Mouse (Mus musculus): ENCODE results near the gene Atad2b.
"Not testable (repeated sequence)": the region's sequence is repeated elsewhere in the genome, so short reads cannot be mapped to it uniquely, and the experiment has no call there.

Gene Atad2b

GRCm38 (mm10) chr12:4911716-4912115 is 5.4 kb upstream of the Atad2b start:
- DNase-seq, result peak in 1 of 2 experiments; percentile 15

GRCm38 (mm10) chr12:4914441-4914840 is 2.7 kb upstream of the Atad2b start:
- no peak for DNase-seq

GRCm38 (mm10) chr12:4914944-4915343 is 2.2 kb upstream of the Atad2b start:
- no peak for DNase-seq

- DNase-seq, result peak; percentile 68 to 80
Observed at GRCm38 (mm10) chr12:4917805-4918591, 845 bp downstream of the Atad2b start.

- no peak for DNase-seq
Observed at GRCm38 (mm10) chr12:4928197-4928596, 11.0 kb downstream of the Atad2b start.

GRCm38 (mm10) chr12:4930820-4931548 is 13.8 kb downstream of the Atad2b start:
- no peak for DNase-seq

GRCm38 (mm10) chr12:4952272-4952671 is 35.1 kb downstream of the Atad2b start:
- DNase-seq, result no peak

GRCm38 (mm10) chr12:4953156-4953555 is 36.0 kb downstream of the Atad2b start:
- no peak for DNase-seq

GRCm38 (mm10) chr12:4972939-4973338 is 55.8 kb downstream of the Atad2b start:
- DNase-seq, result peak; percentile 87 to 88

- no peak for DNase-seq
Observed at GRCm38 (mm10) chr12:4978324-4978723, 61.2 kb downstream of the Atad2b start.

- no peak for DNase-seq
Observed at GRCm38 (mm10) chr12:4996981-4997380, 79.8 kb downstream of the Atad2b start.

- no peak for DNase-seq
Observed at GRCm38 (mm10) chr12:5005338-5005737, 88.2 kb downstream of the Atad2b start.

GRCm38 (mm10) chr12:5005776-5006175 is 88.6 kb downstream of the Atad2b start:
- not testable (repeated sequence) for DNase-seq

- not testable (repeated sequence) for DNase-seq
Observed at GRCm38 (mm10) chr12:5008638-5009037, 91.5 kb downstream of the Atad2b start.

GRCm38 (mm10) chr12:5025226-5025861 is 108.2 kb downstream of the Atad2b start:
- DNase-seq, result no peak

- DNase-seq, result peak; percentile 3 to 6
Observed at GRCm38 (mm10) chr12:5029035-5029434, 111.9 kb downstream of the Atad2b start.

GRCm38 (mm10) chr12:5038008-5038407 is 120.9 kb downstream of the Atad2b start:
- DNase-seq, result no peak

GRCm38 (mm10) chr12:5044141-5044540 is 127.0 kb downstream of the Atad2b start:
- no peak for DNase-seq

GRCm38 (mm10) chr12:5048104-5048503 is 131.0 kb downstream of the Atad2b start:
- no peak for DNase-seq

GRCm38 (mm10) chr12:5067590-5067989 is 150.4 kb downstream of the Atad2b start:
- DNase-seq, result no peak

- no peak for DNase-seq
Observed at GRCm38 (mm10) chr12:5070131-5070530, 153.0 kb downstream of the Atad2b start.

- DNase-seq, result no peak
Observed at GRCm38 (mm10) chr12:5073191-5073590, 156.0 kb downstream of the Atad2b start.

- DNase-seq, result no peak
Observed at GRCm38 (mm10) chr12:5081480-5081879, 164.3 kb downstream of the Atad2b start.

GRCm38 (mm10) chr12:5084714-5085113 is 167.6 kb downstream of the Atad2b start:
- DNase-seq, result no peak
